Mouse (Mus musculus) neutrophil, adult 5-6 weeks (primary cell): ENCODE results near the gene Slc9a8. TPM values are rescaled to one million over a fixed set of nuclear protein-coding genes. Genes with fewer than 3 reads are reported as not detected.

Experiments used
- ATAC-seq: fragments of 151-379, 151-347 bp; 2 replicates; pipeline ENCODE4 v1.8.0; 2017; ENCODE audit warnings: mild to moderate bottlenecking, moderate TSS enrichment; ENCODE audit not compliant: insufficient number of reproducible peaks, poor library complexity, low FRiP score, severe bottlenecking; ENCODE audit errors: extremely low read depth
- total RNA-seq: library from RNA; stranded (forward); fragments of 200-1000 nt; gene quantifications from 2 replicates; pipeline ENCODE4 v1.2.3, GENCODE M21; 2017

Gene Slc9a8
- total RNA-seq, 1 experiment from 2014 or later, result 43.5 TPM

GRCm38 (mm10) chr2:167492713-167493636, 71.5 kb downstream of the Slc9a8 start, which contains the start of gene Spata2:
TSS of gene Spata2 (minus strand) at chr2:167492887.
- peak; percentile 82 for ATAC-seq

- ATAC-seq, result no peak
These were observed 74.9 kb downstream of the Slc9a8 start for GRCm38 (mm10) chr2:167496437-167496836.

GRCm38 (mm10) chr2:167497272-167497671, 75.8 kb downstream of the Slc9a8 start:
- ATAC-seq, result peak; percentile 54; the same call in 1 of the 2 replicates

GRCm38 (mm10) chr2:167502554-167503252, 81.2 kb downstream of the Slc9a8 start:
- peak; percentile 47 for ATAC-seq

DNA sequence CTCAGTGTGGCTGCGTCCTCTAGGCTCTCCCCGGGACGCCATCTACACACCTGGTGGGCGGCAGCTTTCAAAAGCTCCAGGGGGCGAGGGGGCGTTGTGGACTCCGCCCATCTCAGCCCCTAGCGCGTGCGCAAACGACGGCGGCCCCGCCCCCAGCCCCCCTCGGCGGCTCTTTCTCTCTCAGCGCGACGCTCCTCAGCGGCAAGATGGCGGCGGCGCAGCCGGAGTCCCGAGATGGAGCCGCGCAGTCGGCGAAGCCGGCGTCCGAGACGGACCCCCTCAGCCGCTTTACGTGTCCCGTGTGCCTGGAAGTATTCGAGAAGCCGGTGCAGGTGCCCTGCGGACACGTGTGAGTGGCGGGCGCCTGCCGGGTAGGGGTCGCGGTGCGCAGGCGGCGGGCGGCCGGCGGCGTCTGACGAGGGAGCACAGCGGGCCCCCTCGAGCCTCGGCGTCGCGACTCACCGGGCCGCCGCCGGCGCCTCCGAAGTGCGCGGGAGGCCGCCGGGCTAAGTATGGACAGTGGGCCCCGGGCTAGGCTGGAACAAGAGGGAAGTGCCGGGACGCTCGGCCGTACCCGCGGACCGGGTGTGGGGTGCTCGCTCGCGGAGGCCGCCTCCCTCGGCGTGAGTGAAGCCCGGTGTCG, 81.9 kb downstream of the Slc9a8 start:
- peak; percentile 57 for ATAC-seq

DNA sequence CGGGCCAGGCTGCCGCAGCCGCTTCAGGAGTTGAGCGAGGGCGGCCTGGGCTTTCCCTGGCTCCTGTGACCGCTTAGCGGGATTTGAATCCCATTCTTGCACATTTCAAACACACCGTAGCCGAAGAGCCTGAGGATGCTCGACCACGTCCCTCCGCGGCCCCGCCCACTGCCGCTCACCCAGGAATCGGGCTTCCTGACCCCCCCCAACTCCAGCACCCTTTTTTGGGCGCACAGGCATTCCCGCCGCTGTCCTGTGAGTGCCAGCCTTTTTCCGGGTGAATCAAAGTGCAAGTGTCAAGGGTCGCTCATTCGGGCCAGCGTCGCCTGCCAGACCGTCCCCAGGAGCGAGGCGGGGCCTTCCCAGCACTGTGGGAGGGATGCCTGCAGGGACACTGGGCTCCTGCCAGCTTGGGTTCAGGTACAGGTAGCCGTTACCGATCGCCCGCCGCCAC, 82.4 kb downstream of the Slc9a8 start:
- ATAC-seq, result no peak

DNA sequence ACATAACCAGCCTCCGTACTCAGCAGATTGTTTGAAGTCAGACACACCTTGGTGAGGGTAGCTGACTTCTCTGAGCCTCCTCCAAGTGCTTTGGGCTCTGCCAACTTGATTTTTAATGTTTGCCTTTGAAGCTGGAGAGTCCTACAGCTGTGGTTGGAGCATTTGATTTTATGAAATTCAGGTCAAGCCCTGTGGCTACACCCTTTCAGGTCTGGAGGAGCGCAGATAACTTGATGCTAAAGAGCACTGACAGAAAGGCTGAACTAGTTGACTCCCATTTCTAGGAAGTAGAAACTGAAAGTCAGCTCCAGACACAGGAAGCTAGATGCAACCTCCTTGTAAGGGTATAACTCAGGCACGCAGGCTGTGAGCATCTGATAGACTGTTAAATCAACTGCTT, 83.6 kb downstream of the Slc9a8 start:
- ATAC-seq, result peak; percentile 64

DNA sequence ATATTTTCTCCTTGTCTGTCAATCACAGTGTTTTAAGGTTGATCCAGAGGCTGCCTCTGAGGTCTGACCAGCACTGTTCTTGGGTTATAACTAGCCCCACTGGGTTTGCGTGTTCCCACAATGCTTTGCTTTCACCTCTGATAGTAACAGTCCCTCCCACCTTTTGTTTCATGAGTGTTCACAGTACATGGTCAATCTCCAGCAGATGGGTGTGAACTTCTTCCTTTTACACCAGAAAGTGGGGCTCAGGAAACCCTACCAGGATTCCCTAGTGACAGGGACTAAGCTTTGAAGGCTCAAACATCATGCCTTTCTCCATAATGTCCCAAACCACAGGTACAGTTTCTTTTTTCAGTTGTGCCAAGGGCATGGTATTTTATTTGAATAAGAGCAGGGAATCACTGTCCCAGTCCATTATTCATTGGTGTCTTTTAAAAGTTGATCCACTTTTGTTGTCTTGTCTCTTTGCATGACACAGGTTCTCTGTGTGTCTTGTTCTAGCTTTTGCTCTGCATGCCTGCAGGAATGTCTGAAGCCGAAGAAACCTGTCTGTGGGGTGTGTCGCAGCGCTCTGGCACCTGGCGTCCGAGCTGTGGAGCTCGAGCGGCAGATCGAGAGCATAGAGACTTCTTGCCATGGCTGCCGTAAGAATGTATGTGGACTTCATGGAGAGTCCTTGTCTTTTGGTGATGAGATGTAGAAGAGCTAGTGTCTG, 85.2 kb downstream of the Slc9a8 start:
- no peak for ATAC-seq

GRCm38 (mm10) chr2:167507719-167508385, 86.3 kb downstream of the Slc9a8 start:
- no peak for ATAC-seq

DNA sequence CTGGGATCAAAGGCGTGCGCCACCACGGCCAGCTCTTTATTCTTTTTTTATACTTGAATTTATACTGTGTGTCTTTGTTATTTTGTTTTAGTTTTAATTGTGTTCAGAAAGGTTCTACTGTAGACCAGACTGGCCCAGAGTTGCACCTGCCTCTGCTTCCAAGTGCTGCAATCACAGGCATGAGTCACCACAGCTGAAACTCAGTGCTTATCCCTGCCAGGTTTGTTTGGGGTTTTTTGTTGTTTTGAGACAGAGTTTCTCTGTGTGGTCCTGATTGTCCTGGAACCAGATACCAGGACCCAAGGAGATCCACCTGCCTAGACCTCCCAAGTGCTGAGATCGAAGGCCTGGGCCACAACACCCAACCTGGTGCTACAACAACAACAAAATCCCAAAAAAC, 87.1 kb downstream of the Slc9a8 start:
- no peak for ATAC-seq

DNA sequence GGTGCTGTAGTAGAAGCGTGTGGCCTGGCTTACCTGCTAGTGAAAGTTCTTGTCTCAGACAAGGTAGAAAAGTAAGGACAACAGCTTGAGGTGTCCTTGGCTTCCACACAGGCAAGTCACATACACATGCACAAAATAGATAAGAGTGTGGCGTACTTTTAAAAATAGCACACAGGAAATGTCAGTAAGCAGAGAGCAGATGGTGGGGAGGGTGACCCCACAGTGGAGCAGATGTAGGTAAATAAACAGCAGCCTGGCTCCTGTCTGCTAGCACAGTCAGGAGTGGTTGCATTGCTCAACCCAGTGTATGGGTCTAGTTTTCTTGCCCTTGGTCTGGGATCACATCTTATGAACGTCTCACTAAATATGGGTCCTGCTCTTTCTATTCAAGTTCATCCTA, 89.0 kb downstream of the Slc9a8 start:
- no peak for ATAC-seq

- no peak for ATAC-seq
These were observed 90.9 kb downstream of the Slc9a8 start for GRCm38 (mm10) chr2:167512365-167512764.

- peak; percentile 37; the same call in 1 of the 2 replicates for ATAC-seq
These were observed 91.5 kb downstream of the Slc9a8 start for GRCm38 (mm10) chr2:167512970-167513369.

DNA sequence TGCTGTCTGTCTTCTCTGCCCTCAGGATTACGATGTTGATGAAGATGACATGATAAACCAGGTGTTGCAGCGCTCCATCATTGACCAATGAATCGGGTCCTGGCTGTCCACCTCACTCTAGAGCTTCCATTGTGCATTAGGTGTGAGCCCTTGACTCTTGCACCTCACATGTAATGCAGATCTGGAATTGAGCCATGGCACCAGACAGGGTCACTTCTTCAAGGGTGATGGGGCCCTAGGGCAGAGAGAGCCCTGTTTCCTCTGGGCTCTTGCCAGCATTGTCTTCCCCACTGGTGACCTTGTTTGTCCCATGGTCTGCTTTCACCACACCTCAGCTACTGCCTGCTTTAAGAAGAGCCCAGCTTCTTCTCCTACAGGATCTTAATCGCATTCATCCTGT, 93.1 kb downstream of the Slc9a8 start:
- ATAC-seq, result no peak

- no peak for ATAC-seq
These were observed 94.2 kb downstream of the Slc9a8 start for GRCm38 (mm10) chr2:167515688-167516087.

DNA sequence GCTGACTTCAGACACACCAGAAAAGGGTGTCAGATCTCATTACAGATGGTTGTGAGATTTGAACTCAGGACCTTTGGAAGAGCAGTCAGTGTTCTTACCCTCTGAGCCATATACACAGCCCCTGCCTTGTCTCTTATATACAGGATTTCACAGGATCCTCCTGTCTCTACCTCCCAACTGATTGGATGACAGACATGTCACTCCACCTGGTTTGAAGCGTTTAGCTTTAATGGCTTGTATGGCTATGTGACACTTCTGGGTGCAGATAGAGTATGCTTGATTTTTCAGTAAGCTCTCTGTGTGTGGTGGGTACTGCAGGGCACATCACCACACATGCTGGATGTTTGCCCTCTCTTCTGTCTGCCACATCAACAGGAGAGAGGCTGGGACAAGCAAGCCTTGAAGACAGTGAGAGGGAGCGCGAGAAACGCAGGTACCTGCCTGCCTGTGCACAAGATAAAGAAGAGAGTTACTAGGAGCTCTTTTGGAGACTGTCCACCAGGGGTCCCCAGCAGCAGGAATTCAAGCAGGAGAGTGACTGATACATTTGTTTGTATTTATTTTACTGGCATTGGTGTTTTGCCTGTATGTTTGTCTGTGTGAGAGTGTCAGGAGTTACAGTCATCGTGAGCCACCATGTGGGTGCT, 98.2 kb downstream of the Slc9a8 start:
- no peak for ATAC-seq
